Mouse (Mus musculus) hindbrain, postnatal 0 days (tissue): Measurements from ENCODE around the gene Atp5h. TPM values are rescaled to one million over a fixed set of nuclear protein-coding genes. Genes with fewer than 3 reads are reported as not detected.
A peak's percentile ranks its signal among the peaks of the same experiment; 100 is the strongest.
"Not testable (repeated sequence)": the region's sequence is repeated elsewhere in the genome, so short reads cannot be mapped to it uniquely, and the experiment has no call there.

ENCODE experiments used
- ATAC-seq: fragments of 200-750 bp; cut with Nextera tagmentation; 2 replicates; pipeline ENCODE4 v1.8.0; 2017; ENCODE audit warnings: mild to moderate bottlenecking, moderate TSS enrichment, moderate library complexity
- DNase-seq: peaks from one replicate; pipeline ENCODE4 v3.0.0-alpha.2; 2015; ENCODE audit warnings: low spot score
- H3K27ac ChIP-seq: fragments of 300-500 bp; sonication (generic); 2 replicates; pipeline ENCODE4 v1.5.1; 2014; ENCODE audit warnings: mild to moderate bottlenecking
- H3K27me3 ChIP-seq: fragments of 300-500 bp; sonication (generic); 2 replicates; pipeline ENCODE4 v1.6.1; 2014; ENCODE audit warnings: low read length, mixed read lengths; ENCODE audit not compliant: insufficient read depth
- H3K36me3 ChIP-seq: fragments of 300-500 bp; sonication (generic); 2 replicates; pipeline ENCODE4 v1.6.1; 2014; ENCODE audit warnings: low read length, mixed read lengths; ENCODE audit not compliant: insufficient read depth
- H3K4me1 ChIP-seq: fragments of 300-500 bp; sonication (generic); 2 replicates; pipeline ENCODE4 v1.6.1; 2014; ENCODE audit warnings: antibody characterized with exemption, low read length, mixed read lengths; ENCODE audit not compliant: insufficient read depth
- H3K4me2 ChIP-seq: fragments of 300-500 bp; sonication (generic); 2 replicates; pipeline ENCODE4 v1.6.1; 2014; ENCODE audit warnings: low read depth, mild to moderate bottlenecking, low read length, moderate library complexity, mixed read lengths
- H3K4me3 ChIP-seq: fragments of 300-500 bp; sonication (generic); 2 replicates; pipeline ENCODE4 v1.5.1; 2014; ENCODE audit warnings: low read length
- H3K9ac ChIP-seq: fragments of 300-500 bp; sonication (generic); replicated peaks from 2 replicates; pipeline ENCODE4 v1.6.1; 2014; ENCODE audit warnings: mild to moderate bottlenecking, low read length, moderate library complexity, mixed read lengths
- H3K9me3 ChIP-seq: fragments of 300-500 bp; sonication (generic); 2 replicates; pipeline ENCODE4 v1.6.1; 2016; ENCODE audit warnings: low read length, mixed read lengths
- CTCF ChIP-seq: IDR thresholded peaks from 2 replicates; pipeline ENCODE4 v1.5.1; 2016; ENCODE audit warnings: antibody characterized with exemption, control low read depth, low read depth
- WGBS: fragments of 180-500 bp; shearing (Covaris S2); extraction: QIAGEN DNeasy Blood & Tissue Kit; methylation state at CpG from one replicate; pipeline ENCODE4 v1.1.7; 2014; 5-methylcytosine and 5-hydroxymethylcytosine counted together
- polyA plus RNA-seq: library from polyadenylated mRNA; unstranded; fragments of >200 nt; fragmentation: Nextera tagmentation; extraction: Ambion mirVana; gene quantifications from 2 replicates; pipeline ENCODE4 v1.2.1, GENCODE M21; 2015
- total RNA-seq: library from RNA; depleted of rRNA; stranded (reverse); fragments of >200 nt; gene quantifications from 2 replicates; pipeline ENCODE4 v1.2.3, GENCODE M21; 2014

Atp5h gene
- total and polyA plus RNA-seq, 2 experiments from 2014 or later: 240 to 1,097 TPM

DNA sequence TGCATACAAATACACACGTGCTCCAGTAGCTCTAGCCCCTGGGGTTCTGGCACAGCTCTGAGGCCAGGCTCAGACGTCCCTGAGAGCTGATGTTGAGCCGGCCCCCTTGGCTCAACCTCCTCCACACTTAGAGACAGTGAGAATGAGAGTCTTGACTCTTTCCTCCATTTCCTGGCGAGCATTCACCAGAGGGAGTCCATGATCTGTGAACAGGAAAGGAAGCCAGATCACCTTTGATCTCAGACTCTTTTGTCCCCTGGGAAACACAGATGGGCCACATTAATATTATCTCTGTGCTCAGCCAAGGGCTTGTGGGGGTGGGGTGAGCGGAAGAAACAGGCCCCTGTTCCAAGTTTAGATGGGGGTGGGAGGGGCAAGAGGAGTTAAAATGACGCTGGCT is 37.6 kb upstream of the Atp5h start:
- Histone ChIP-seq H3K4me2 (no peak overlapping the region), H3K27me3 (no peaks in the 10 kb centered on the region), H3K4me3 (no peak overlapping the region), H3K36me3 (no peaks in the 10 kb centered on the region), H3K9me3 (no peaks in the 10 kb centered on the region), H3K4me1 (no peaks in the 10 kb centered on the region), H3K27ac (no peak overlapping the region), H3K9ac (no peak overlapping the region)
- WGBS: 28% methylated on average over 6 of the region's 6 CpGs
- TF ChIP-seq CTCF: no peak
- ATAC-seq (no peak), DNase-seq (no peak)

GRCm38 (mm10) chr11:115456182-115456581 is 36.4 kb upstream of the Atp5h start:
- DNase-seq (no peak), ATAC-seq (no peak)
- Histone ChIP-seq H3K9me3 (no peaks in the 10 kb centered on the region), H3K4me1 (no peaks in the 10 kb centered on the region), H3K4me3 (no peak overlapping the region), H3K27ac (no peak overlapping the region), H3K36me3 (no peaks in the 10 kb centered on the region), H3K9ac (no peak overlapping the region), H3K4me2 (no peak overlapping the region), H3K27me3 (no peaks in the 10 kb centered on the region)
- no peak for TF ChIP-seq CTCF
- WGBS: 95% methylated on average over 4 of the region's 5 CpGs

DNA sequence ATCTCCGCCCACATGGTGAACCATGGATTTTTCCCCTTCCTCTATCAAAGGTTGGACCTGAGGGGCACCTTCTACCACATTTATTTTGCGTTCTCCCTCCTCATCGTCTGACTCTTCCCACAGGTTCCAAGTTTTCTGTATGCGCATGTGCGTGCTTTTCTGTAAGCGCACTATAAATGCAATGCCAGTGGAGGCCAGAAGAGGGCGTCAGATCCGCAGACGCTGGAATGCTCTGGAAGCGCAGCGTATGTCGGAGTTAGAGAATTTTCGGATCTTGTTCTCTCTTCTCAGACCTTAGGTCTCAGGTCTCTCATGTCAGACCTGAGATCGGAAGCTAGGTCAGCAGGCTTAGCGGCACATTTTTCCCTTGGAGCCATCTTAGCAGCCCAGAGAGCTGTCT is 35.9 kb upstream of the Atp5h start:
- 88% methylated on average over 15 of the region's 15 CpGs for WGBS
- Histone ChIP-seq H3K4me1 (no peaks in the 10 kb centered on the region), H3K27ac (no peak overlapping the region), H3K27me3 (no peaks in the 10 kb centered on the region), H3K9me3 (no peaks in the 10 kb centered on the region), H3K36me3 (no peaks in the 10 kb centered on the region), H3K9ac (no peak overlapping the region), H3K4me3 (no peak overlapping the region), H3K4me2 (no peak overlapping the region)
- peak; percentile 22; the same call in 1 of the 2 replicates for TF ChIP-seq CTCF
- no peak for DNase-seq
- no peak for ATAC-seq

GRCm38 (mm10) chr11:115454822-115455221 is 35.1 kb upstream of the Atp5h start:
- H3K9ac ChIP-seq, H3K4me3 ChIP-seq, H3K27ac ChIP-seq, H3K4me2 ChIP-seq, H3K9me3 ChIP-seq, H3K4me1 ChIP-seq, DNase-seq, H3K36me3 ChIP-seq, ATAC-seq, H3K27me3 ChIP-seq: not testable (repeated sequence)
- WGBS: 87% methylated on average over 6 of the region's 6 CpGs

GRCm38 (mm10) chr11:115453306-115453705 is 33.5 kb upstream of the Atp5h start:
- WGBS: 69% methylated on average over 4 of the region's 4 CpGs
- no peak for ATAC-seq
- H3K9ac ChIP-seq: no peak overlapping the region
- H3K27me3 ChIP-seq: no peaks in the 10 kb centered on the region
- no peak overlapping the region for H3K4me2 ChIP-seq
- H3K4me3 ChIP-seq: no peak overlapping the region
- H3K9me3 ChIP-seq: no peaks in the 10 kb centered on the region
- no peaks in the 10 kb centered on the region for H3K4me1 ChIP-seq
- TF ChIP-seq CTCF: no peak
- no peak for DNase-seq
- H3K27ac ChIP-seq: no peak overlapping the region
- H3K36me3 ChIP-seq: no peaks in the 10 kb centered on the region

GRCm38 (mm10) chr11:115452281-115452860 is 32.6 kb upstream of the Atp5h start:
- no peaks in the 10 kb centered on the region for H3K4me1 ChIP-seq
- H3K9me3 ChIP-seq: no peaks in the 10 kb centered on the region
- no peaks in the 10 kb centered on the region for H3K27me3 ChIP-seq
- H3K9ac ChIP-seq: no peak overlapping the region
- H3K4me3 ChIP-seq: no peak overlapping the region
- H3K4me2 ChIP-seq: no peak overlapping the region
- WGBS: 77% methylated on average over 7 of the region's 7 CpGs
- no peak overlapping the region for H3K27ac ChIP-seq
- TF ChIP-seq CTCF: no peak
- no peak for DNase-seq
- no peak for ATAC-seq
- H3K36me3 ChIP-seq: no peaks in the 10 kb centered on the region

- TF ChIP-seq CTCF: no peak
- H3K9me3 ChIP-seq: no peaks in the 10 kb centered on the region
- H3K4me3 ChIP-seq: no peak overlapping the region
- H3K36me3 ChIP-seq: no peaks in the 10 kb centered on the region
- no peaks in the 10 kb centered on the region for H3K27me3 ChIP-seq
- DNase-seq: no peak
- 84% methylated on average over 8 of the region's 8 CpGs for WGBS
- no peak overlapping the region for H3K9ac ChIP-seq
- no peak overlapping the region for H3K4me2 ChIP-seq
- H3K4me1 ChIP-seq: no peaks in the 10 kb centered on the region
- ATAC-seq: no peak
- no peak overlapping the region for H3K27ac ChIP-seq
These were observed 32.0 kb upstream of the Atp5h start for GRCm38 (mm10) chr11:115451781-115452241.
